Mouse (Mus musculus) natural killer cell, adult 2 months (primary cell): ENCODE data around the gene D17Wsu92e.
A peak's percentile ranks its signal among the peaks of the same experiment; 100 is the strongest.
"Not testable (repeated sequence)": the region's sequence is repeated elsewhere in the genome, so short reads cannot be mapped to it uniquely, and the experiment has no call there.

Experiments used
- DNase-seq, 2 experiments: peaks; one replicate each; pipeline ENCODE4 v3.0.0; 2022; ENCODE audit warnings: low spot score in 2 of 2

The D17Wsu92e gene

DNA sequence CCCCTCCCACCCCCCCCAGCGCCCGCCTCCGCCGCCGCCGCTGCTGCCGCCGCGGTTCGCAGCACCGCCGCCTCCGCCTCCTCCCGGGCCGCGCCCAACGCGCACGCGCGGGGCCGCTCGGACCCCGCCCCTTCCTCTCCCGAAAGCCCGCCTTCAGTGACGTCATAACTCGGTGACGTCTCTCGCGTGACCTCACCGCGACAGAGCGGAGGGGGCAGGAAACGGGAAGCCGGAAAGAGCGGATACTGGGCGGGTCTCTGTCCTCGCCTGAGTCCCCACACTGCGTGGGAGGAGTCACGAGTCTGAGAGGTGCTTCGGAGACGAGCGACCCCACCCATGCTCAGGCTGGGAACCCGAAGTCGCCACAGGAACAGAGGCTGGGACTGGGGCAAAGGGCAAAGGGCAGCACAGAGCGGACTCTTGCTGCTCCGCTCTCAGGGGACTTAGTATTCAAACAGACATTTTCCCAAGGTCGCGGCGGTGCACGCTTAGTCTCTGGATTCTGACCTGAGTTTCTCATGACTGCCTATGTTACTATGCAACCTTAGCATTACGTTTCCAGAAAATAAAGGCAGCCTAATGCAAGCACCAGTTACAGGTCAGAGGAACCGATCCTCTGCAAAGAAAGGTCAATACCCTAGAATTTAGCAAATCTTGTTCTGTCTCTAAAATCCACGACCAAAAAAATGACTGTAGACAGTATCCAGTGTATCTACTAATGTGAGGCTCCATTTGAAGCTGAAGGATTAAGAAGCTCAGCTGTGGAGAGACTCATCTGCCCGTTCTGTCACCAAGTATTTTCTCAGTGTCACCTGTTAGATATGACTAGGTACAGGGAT lies at the start of gene D17Wsu92e:
TSS of gene D17Wsu92e (minus strand) at position 81 of the 839 bp plus-strand sequence.
- DNase-seq, result peak; percentile 98 to 99

DNA sequence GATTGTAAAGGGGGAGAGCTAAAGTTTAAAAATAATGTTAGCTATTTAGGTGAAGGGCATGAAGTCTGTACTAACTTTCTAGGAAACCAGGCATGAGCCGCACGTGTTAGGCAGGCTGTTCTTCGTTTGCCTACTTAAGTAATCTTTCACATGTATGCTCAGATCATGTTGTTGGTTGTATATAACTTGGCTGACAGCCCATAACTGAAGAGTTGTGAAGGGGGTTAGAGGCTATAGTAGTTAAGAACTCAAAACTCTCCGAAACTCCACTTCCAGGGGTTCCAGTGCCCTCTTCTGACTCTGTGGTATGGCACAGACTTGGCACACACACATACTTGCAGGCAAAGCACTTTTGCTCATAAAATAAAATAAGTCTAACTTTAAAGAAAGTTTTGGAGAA lies 46.3 kb upstream of the D17Wsu92e start:
- DNase-seq, result no peak

GRCm38 (mm10) chr17:27865461-27865860 lies 45.0 kb upstream of the D17Wsu92e start:
- DNase-seq, result no peak

DNA sequence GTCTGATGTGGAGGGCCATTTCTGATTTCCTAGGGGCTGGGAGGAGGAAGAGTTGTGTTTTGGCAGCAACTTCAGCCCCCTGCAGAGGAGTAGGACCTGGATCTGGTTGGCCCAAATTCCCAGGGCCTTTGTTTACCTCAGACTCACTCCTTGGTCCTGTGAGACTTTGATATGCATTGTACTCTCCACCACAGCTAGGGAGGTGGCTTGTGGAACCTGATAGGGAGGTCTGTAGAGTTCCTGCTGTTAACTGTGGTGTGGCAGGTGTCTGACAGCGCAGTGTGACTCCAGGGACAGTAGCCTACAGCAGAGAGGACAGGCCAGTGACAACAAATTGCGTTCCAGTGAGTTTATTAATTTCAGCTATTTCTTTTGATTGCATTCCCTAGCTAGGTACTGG lies 38.7 kb upstream of the D17Wsu92e start:
- no peak for DNase-seq

DNA sequence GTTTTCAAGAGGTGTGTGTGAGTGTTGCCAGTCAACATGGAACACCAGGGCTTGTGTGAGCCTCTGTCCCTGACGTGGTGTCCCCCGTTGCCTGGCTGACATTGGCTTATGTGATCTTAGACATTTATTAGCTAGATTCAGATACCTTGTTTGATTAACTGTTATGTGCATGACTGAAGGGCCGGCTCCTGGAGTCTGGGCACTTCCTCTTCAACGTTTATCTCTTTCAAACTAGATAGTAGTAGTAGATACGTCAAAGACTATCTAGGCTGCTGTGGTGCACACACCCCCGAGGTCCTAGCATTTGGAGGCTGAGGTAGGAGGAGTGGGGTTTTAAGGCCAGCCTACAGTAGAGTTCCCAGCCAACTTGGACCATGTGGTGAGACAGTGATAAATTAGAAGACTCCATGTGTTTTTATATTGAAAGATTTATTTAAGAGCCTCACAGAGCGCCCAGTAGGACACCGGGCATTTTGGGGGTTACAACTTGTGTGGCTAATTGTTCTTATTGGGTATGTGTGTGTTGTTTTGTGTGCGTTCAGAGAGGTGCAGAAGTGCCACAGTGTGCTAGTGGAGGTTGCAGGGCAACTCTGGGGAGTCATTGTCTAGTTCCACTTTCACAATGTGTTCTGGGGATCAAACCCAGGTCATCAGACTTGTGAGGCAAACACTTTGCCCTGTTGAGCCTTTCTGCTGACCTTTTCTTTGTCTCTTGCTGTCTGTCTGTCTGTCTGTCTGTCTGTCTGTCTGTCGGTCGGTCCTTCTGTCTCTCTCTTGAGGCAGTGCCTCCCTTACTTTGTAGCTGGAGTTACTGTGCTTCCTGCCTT lies 37.4 kb upstream of the D17Wsu92e start:
- DNase-seq, result no peak

DNA sequence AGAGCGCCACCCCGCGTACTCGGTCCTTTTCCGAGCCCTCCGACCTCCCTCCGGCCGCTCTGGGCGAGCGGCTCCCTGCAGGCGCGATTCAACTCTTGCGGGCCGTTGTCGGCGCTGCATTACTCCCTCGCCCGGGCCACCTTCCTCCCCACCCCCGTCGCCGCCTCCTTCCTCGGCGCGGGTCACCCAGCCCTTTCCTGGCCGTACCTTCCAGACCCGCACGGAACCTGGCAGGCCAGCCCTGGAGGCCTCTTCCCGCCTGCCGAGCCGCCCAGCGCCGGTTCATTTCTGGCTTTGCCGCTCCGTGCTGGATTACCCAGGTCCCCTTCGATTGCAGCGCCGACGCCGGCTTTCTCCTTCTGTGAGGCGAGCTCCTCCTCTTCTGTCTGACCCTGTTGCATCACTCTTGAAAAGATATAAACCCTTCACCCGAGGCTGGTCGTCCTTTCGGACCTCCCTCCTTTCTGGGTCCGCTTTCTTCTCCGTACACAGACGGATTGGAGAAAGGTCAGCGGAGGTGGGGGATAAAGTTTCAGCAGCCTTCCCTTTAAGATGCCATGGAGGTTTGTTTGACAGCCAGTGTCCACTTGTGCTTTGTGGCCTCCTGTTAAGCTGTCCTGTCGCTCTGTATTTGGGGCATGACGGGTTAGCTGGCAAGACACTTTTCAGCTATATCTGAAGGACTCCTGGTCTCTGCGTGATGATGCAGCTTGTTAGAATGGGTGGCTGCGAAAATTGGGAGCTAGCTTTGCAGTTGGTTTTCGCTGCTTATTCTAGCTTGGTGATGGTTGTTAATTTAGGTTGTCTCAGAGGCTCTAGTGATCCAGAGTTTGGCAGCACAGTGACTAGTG lies 36.6 kb upstream of the D17Wsu92e start:
- peak; percentile 20 to 27 for DNase-seq

GRCm38 (mm10) chr17:27856265-27856797 lies 35.9 kb upstream of the D17Wsu92e start, which contains the start of gene Uhrf1bp1:
Uhrf1bp1 (plus strand) TSS chr17:27856441.
- DNase-seq, result peak; percentile 57 to 68

DNA sequence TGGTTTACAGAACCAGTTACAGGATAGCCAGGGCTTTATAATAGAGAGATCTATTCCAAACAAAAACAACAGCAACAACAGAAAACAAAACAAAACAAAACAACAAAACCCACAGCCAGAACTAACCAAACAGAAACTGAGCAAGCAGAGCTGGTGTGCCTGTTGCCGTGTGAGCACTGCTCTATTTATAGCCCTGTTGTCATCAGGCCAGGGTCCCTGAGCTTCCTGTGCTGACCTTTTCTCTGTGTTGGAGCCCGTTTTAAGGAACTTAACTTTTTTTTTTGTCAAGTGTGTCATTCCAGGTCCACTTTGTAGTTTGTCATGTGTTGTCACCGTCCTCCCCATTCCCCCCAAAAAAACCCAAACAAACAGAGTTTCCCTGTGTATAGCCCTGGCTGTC lies 30.6 kb upstream of the D17Wsu92e start:
- DNase-seq, result no peak

- DNase-seq, result no peak
Observed at GRCm38 (mm10) chr17:27848351-27848750, 27.9 kb upstream of the D17Wsu92e start.

- DNase-seq, result peak; percentile 93 to 94
Observed at GRCm38 (mm10) chr17:27839469-27840252, 19.2 kb upstream of the D17Wsu92e start.

GRCm38 (mm10) chr17:27837850-27838249 lies 17.4 kb upstream of the D17Wsu92e start, which contains the start of gene Snrpc:
Snrpc (plus strand) TSS chr17:27838150.
- not testable (repeated sequence) for DNase-seq

GRCm38 (mm10) chr17:27830411-27830810 lies 10.0 kb upstream of the D17Wsu92e start:
- peak in 1 of 2 experiments; percentile 36 for DNase-seq

GRCm38 (mm10) chr17:27827511-27827910 lies 7.1 kb upstream of the D17Wsu92e start:
- DNase-seq, result no peak

DNA sequence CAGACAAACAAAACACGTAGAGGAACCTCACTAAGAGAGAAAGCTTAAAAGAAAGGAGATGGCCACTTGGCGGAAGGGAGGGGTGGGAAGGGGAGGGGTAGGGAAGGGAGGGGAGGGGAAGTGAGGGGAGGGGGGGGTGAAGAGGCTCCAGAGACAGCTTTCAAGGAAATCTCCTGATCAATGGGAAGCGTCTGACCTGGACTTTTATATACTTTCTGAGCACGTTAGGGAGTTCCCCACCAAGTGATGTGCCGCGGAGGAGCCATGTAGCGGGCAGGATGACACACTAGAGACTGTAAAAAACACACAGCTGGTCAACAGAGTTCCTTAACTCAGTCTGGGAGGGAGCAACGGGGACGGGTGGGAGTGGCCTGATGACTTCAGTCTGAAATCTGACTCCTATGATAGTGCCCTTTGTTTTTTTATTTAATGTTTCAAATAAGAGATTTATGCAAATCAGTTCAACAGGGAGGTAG lies 6.5 kb upstream of the D17Wsu92e start:
- peak; percentile 72 to 75 for DNase-seq

- DNase-seq, result peak; percentile 87 to 92
Observed at GRCm38 (mm10) chr17:27825984-27826905, 5.8 kb upstream of the D17Wsu92e start.

- no peak for DNase-seq
Observed at GRCm38 (mm10) chr17:27825539-27825938, 5.1 kb upstream of the D17Wsu92e start.

GRCm38 (mm10) chr17:27824941-27825340 lies 4.5 kb upstream of the D17Wsu92e start:
- peak in 1 of 2 experiments; percentile 52 for DNase-seq

DNA sequence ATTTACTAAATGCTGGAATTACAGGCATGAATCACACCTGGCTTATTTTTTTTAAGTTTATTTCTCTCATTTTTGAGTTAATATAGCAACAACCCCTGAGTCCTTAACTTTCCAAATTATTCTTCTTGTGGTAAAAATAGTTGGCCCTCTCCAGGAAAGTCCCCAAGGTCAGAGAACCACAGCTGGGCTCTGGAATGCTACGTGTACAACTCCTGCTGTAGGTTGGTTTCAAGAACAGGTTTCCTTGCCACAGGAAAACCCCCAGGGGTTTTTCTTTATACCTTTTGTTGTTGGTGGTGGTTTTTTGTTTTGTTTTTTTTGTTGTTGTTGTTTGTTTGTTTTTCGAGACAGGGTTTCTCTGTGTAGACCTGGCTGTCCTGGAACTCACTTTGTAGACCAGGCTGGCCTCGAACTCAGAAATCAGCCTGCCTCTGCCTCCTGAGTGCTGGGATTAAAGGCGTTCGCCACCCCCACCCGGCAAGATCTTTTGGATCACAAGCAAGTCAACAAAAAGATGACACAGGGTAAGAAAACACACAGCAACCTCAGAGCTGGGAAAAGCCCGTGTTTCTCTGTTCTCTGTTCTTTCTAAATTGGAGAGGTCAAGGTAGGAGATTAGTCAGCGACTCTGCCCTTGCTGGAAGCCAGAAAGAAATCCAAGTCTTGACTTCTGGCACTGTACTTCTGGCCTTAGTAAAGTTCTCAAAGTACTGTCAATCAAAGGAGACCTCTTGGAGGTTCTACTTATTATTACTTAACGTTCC lies 2.9 kb upstream of the D17Wsu92e start:
- DNase-seq, result no peak
